ENCODE assay signal across 15 mouse cellular contexts in genomic region chr2:59842556-59843008, GRCm38 (mm10). TPM values are rescaled to one million over a fixed set of nuclear protein-coding genes. Genes with fewer than 3 reads are reported as not detected.
A peak's percentile ranks its signal among the peaks of the same experiment; 100 is the strongest.
DNase-seq lines count a peak whose midpoint lies in the region; ATAC-seq lines count a peak whose summit lies in the region.
"Had no signal": no experiment of that assay in that cellular context is flagged by ENCODE, and none has a peak within 500 bp of the region (broad histone marks: within the 10 kb centered on the region; RNA-seq: fewer than 3 reads in every experiment).

No protein-coding gene starts in this region.

- no peaks in the 10 kb centered on the region for H3K27me3 ChIP-seq in heart, embryonic 11.5 days (ENCODE audit: control insufficient read depth, insufficient read depth, low read length)
- no peaks in the 10 kb centered on the region for H3K27me3 ChIP-seq in midbrain, embryonic 10.5 days (ENCODE audit: low read depth, poor library complexity, severe bottlenecking)
- H3K27me3 ChIP-seq in midbrain, embryonic 15.5 days (replicated peaks): no peaks in the 10 kb centered on the region
- H3K27me3 ChIP-seq in limb, embryonic 13.5 days: no peaks in the 10 kb centered on the region
- H3K27me3 ChIP-seq: hindbrain, embryonic 13.5 days; kidney, embryonic 15.5 days; liver, embryonic 15.5 days had no signal

- no peak for ATAC-seq in heart, embryonic 11.5 days (replicated peaks; ENCODE audit: insufficient number of reproducible peaks, low FRiP score, low TSS enrichment)
- ATAC-seq in midbrain, embryonic 15.5 days (replicated peaks): no peak
- no peak for ATAC-seq in limb, embryonic 13.5 days (ENCODE audit: low FRiP score, low read depth)
- ATAC-seq in activated CD4-positive, CD25-positive, alpha-beta regulatory T cell, adult 4 months: no peak

- 61% methylated on average over 6 of the region's 6 CpGs for WGBS in heart, embryonic 11.5 days (ENCODE audit: insufficient replicate concordance)
- 73% methylated on average over 6 of the region's 6 CpGs for WGBS in midbrain, embryonic 10.5 days
- WGBS in midbrain, embryonic 15.5 days: 74% methylated on average over 6 of the region's 6 CpGs
- WGBS in limb, embryonic 13.5 days: 87% methylated on average over 6 of the region's 6 CpGs

- H3K9ac ChIP-seq in heart, embryonic 11.5 days (ENCODE audit: low read depth, low read length): 0 out of 2 replicates have a peak overlapping the region, but pooled peaks have one; percentile 22
- no peak overlapping the region for H3K9ac ChIP-seq in midbrain, embryonic 15.5 days
- no peak overlapping the region for H3K9ac ChIP-seq in limb, embryonic 13.5 days
- H3K9ac ChIP-seq: hindbrain, embryonic 13.5 days; kidney, embryonic 15.5 days; liver, embryonic 15.5 days had no signal

- H3K4me1 ChIP-seq in heart, embryonic 11.5 days (ENCODE audit: control insufficient read depth, insufficient read depth, low read length): peaks cover 16% of the 10 kb centered on the region
- peaks cover 25% of the 10 kb centered on the region for H3K4me1 ChIP-seq in midbrain, embryonic 10.5 days
- H3K4me1 ChIP-seq in midbrain, embryonic 15.5 days: peaks cover 23% of the 10 kb centered on the region
- peaks cover 3% of the 10 kb centered on the region; the same call in 1 of the 2 replicates for H3K4me1 ChIP-seq in limb, embryonic 13.5 days

- no peaks in the 10 kb centered on the region for H3K9me3 ChIP-seq in heart, embryonic 11.5 days (replicated peaks; ENCODE audit: control insufficient read depth, low read length)
- H3K9me3 ChIP-seq in midbrain, embryonic 10.5 days (replicated peaks): no peaks in the 10 kb centered on the region
- no peaks in the 10 kb centered on the region for H3K9me3 ChIP-seq in midbrain, embryonic 15.5 days
- no peaks in the 10 kb centered on the region for H3K9me3 ChIP-seq in limb, embryonic 13.5 days
- H3K9me3 ChIP-seq: hindbrain, embryonic 13.5 days; kidney, embryonic 15.5 days; liver, embryonic 15.5 days had no signal

- no peak overlapping the region for H3K4me2 ChIP-seq in heart, embryonic 11.5 days
- H3K4me2 ChIP-seq in midbrain, embryonic 15.5 days: no peak overlapping the region
- H3K4me2 ChIP-seq in limb, embryonic 13.5 days (replicated peaks): no peak overlapping the region
- H3K4me2 ChIP-seq: hindbrain, embryonic 13.5 days; kidney, embryonic 15.5 days; liver, embryonic 15.5 days had no signal

- no peak for DNase-seq in heart, postnatal 36 days
- no peak for DNase-seq in midbrain, embryonic 10.5 days (ENCODE audit: low spot score)
- no peak for DNase-seq in urinary bladder, postnatal 10 days (ENCODE audit: low spot score)
- DNase-seq in embryo, embryonic 11 days: no peak
- DNase-seq: adrenal gland, adult 8-10 months; right cerebral cortex, postnatal 4 days; thymus, adult 2 months had no signal

- H3K4me3 ChIP-seq in heart, embryonic 11.5 days (ENCODE audit: low read depth, low read length): no peak overlapping the region
- no peak overlapping the region for H3K4me3 ChIP-seq in midbrain, embryonic 10.5 days
- H3K4me3 ChIP-seq in midbrain, embryonic 15.5 days: no peak overlapping the region
- H3K4me3 ChIP-seq in limb, embryonic 13.5 days: no peak overlapping the region
- H3K4me3 ChIP-seq: hindbrain, embryonic 13.5 days; kidney, embryonic 15.5 days; left cerebral cortex, adult 2 months; liver, embryonic 15.5 days had no signal

- peaks cover 29% of the 10 kb centered on the region for H3K36me3 ChIP-seq in heart, embryonic 11.5 days (ENCODE audit: control insufficient read depth, insufficient read depth, low read length)
- peaks cover 25% of the 10 kb centered on the region for H3K36me3 ChIP-seq in midbrain, embryonic 10.5 days
- H3K36me3 ChIP-seq in midbrain, embryonic 15.5 days (replicated peaks): no peaks in the 10 kb centered on the region
- H3K36me3 ChIP-seq in limb, embryonic 13.5 days: peaks cover 65% of the 10 kb centered on the region

- H3K27ac ChIP-seq in heart, embryonic 11.5 days (ENCODE audit: low read depth, low read length): peak overlapping the region; percentile 15; the same call in 1 of the 2 replicates
- H3K27ac ChIP-seq in midbrain, embryonic 10.5 days (replicated peaks): peak overlapping the region; percentile 47
- no peak overlapping the region for H3K27ac ChIP-seq in midbrain, embryonic 15.5 days
- H3K27ac ChIP-seq in limb, embryonic 13.5 days: peak overlapping the region; percentile 10; the same call in 1 of the 2 replicates
- H3K27ac ChIP-seq: left cerebral cortex, adult 2 months; liver, embryonic 15.5 days had no signal

- intact Hi-C loops in heart, postnatal 36 days (cut with DNase I): loop anchor here (5.0 kb wide), 1 partner anchor 40 kb away; no protein-coding TSS in a partner anchor

RNA-seq across cellular contexts. Expression of gene Wdsub1, which starts 39.8 kb away (rescaled TPM):
- polyA plus RNA-seq in heart, embryonic 11.5 days (2014; fragmentation: Nextera tagmentation; extraction: Ambion mirVana): 44.5 and 53.8 TPM in 2 replicates
- 10 to 100 TPM; 22.6 to 26.1 TPM for total RNA-seq in heart, postnatal 36 days (2021)
- polyA plus RNA-seq in midbrain, embryonic 10.5 days (2016; fragmentation: Nextera tagmentation; extraction: Ambion mirVana): 18.6 and 25.3 TPM in 2 replicates
- 18.1 and 19.1 TPM in 2 replicates for polyA plus RNA-seq in midbrain, embryonic 15.5 days (2015; fragmentation: Nextera tagmentation; extraction: Ambion mirVana)
- polyA plus RNA-seq in limb, embryonic 13.5 days (2015; fragmentation: Nextera tagmentation; extraction: Ambion mirVana): 33.5 and 38.1 TPM in 2 replicates
- polyA plus RNA-seq in activated CD4-positive, CD25-positive, alpha-beta regulatory T cell, adult 4 months (2017; shearing (Covaris generic)): 1 to 10 TPM; 3.8 to 4.6 TPM
